Mouse (Mus musculus) gastrocnemius, postnatal 14 days (tissue): Measurements from ENCODE around the gene Gpr84. TPM values are rescaled to one million over a fixed set of nuclear protein-coding genes. Genes with fewer than 3 reads are reported as not detected.

Experiments
- DNase-seq: peaks from one replicate; pipeline ENCODE4 v3.0.0; 2021; ENCODE audit warnings: mixed read lengths
- intact Hi-C: fragments of 180-260 bp; cut with DNase I; formaldehyde crosslinking; loops from one replicate; pipeline ENCODE4 v1.15.1; 2025; ENCODE audit warnings: low total_unique reads
- total RNA-seq, 2 experiments: library from RNA; stranded (reverse); gene quantifications; 2 replicates each; pipeline ENCODE4 v1.2.3; 2021

The Gpr84 gene
- total RNA-seq, 2 experiments from 2014 or later, result not detected

DNA sequence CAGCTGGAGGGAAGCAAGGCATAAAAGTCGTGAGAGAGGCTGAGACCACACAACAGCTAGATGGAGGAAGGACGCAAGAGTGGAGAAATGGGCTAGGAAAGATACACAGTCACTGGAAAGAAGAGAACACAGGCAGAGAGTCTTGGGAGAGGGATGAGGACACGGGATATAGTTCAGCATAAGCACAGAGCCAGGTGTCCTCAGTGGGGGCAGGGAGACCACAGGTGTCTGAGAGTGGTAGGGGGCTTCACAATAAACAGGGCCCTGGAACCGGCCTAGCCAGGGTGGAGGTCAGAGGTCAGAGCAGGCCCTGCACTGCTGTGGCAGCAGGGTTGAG is 28.4 kb upstream of the Gpr84 start:
- DNase-seq, result no peak
- intact Hi-C loops, result no loop called here

DNA sequence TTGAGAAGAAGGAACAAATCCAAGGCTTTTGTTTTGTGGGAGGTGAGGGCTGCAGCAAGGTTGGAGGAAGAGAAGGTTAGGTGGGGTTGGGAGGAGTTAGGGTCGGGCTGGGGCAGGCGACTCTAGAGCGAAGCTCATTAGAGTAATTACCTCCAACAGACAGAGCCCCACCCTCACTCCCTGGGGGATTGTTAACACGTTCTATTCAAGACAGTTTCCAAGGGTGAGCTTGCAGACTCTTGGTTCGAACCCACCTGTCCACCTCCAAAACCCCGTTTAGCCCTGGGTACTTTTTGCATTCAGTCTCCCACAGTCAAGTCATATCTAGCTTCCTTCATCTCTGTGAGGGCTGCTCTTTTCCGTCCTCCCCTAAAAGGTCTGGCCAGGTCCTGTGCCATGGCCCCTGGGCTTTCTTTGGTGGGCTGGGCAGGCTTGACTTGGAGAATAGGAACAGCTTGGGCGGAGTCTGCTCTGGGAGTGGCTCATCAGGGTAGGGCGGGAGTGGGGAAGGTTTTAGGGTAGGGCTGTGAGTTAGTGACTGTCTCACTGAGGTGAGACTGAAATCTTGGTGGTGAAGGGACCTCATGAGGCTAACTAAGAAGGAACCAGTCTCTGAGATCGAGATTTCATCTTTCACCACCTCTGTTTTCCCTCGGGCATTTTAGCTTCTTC is 26.7 kb upstream of the Gpr84 start:
- DNase-seq, result no peak
- intact Hi-C loops, result no loop called here

DNA sequence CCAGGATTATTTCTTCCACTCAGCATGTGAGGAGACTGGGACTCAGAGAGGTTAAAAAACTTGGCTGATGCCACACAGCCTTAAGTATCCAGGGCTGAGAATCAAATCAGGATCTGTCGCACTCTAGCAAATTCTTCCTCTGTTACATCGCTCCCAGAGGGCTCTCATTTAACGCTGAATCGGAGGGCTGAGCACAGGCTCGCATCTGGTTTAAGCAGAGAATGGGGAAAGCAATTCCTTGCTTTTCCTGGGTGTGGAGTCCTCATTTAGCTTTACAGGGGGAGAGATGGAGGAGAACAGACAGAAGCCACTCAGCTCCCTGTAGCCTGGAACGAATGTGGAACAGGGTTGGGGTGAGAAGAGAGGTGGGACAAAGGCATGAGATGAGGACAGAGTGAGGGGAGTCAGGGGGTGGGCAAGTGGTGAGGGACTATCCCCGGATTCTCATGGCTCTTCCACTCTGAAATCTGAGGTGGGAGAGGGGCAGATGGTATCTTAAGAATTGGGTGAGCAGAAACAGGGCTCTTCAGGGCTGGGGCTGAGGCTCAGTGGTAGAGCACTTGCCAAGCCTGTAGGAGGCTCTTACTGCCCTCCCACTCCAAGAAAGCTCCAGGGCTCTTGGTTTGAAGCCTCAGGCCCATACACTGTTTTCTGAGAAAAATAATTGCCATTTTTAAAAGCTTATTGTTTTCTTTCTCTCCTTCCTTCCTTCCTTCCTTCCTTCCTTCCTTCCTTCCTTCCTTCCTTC is 25.2 kb upstream of the Gpr84 start:
- no peak for DNase-seq
- intact Hi-C loops, result no loop called here

DNA sequence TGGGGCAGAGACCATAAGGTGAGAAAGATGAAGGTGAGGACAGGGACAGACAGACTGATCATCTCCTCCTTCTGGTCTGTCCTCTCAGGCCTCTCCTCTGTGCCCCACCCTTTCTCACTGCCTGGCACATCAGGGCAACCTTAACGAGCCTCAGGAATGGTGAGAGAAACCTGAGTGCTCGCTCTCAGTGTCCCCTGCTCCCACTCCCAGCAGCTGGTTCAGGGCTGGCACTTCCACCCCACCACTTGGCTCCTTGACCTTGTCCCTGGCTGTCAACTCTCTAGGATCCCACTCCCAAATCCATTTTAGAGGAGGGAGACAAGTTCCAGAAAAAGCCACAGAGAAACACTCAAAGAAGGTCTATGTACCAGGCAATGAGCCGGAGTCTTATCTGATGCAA is 24.6 kb upstream of the Gpr84 start:
- no peak for DNase-seq
- intact Hi-C loops, result no loop called here

DNA sequence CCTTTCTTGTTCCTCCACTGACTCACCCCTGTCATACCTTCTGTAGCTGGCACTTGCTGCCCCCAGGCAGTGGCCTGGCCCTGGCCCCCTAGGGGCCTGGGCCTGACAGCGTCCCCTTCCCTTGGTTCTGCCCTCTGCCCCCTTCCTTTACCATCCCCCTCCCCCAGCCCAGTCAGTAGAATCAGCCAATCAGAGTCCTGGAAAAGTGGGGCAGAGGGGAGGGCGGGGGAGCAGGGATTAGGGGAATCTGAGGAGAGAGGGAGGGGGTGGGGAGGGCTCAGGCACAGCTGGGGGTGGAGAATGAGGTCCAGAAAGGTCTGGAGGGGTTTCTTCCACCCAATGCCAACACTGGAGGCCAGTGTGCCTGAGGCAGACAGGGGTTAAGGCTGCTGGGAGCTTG is 23.8 kb upstream of the Gpr84 start:
- no peak for DNase-seq
- intact Hi-C loops, result no loop called here

DNA sequence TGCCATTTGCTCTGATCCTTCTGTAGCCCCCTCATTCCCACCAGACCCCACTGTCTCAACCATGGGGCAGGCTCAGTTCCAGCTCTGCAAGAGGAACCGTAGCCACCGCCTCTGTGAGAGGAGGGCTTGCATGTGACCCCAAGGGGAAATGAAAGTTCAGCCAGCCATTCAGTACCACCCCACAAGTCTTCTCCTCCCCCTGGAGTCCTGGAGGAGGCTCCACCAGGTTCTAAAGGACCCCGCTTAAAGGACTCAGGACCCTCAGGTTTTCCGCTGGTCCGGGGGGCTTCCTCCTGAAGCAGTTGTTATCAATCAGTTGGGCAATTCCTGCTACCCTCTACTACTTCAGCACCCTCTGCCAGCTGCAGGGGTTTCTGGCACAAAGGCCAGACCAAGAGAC is 23.3 kb upstream of the Gpr84 start:
- no peak for DNase-seq
- intact Hi-C loops, result no loop called here

DNA sequence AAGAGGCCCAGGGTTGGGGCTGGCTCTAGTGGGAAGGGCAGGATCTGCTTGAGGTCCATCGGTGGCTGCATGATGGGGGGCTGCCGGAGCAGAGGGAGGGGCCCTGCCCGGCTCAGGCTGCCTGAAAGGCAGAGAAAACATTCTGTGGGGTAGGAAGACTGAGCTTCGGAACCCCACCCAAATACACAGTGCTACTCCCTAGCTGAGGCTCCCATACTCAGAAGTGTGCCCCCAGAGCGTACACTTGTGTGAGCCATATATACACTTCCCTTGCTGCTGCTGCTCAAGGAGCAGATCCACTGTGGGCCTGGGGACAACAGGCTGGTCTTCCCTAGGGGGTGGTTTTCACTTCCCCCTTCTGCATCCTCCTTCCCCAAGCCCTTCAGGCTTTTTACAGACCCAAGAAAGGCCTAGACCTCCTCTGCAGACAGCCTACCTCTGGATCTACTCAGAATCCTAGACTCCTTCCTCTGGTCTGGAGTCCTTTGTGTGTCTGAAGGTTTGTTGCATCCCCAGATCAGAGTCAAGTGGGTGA is 22.7 kb upstream of the Gpr84 start:
- intact Hi-C loops, result no loop called here
- no peak for DNase-seq

DNA sequence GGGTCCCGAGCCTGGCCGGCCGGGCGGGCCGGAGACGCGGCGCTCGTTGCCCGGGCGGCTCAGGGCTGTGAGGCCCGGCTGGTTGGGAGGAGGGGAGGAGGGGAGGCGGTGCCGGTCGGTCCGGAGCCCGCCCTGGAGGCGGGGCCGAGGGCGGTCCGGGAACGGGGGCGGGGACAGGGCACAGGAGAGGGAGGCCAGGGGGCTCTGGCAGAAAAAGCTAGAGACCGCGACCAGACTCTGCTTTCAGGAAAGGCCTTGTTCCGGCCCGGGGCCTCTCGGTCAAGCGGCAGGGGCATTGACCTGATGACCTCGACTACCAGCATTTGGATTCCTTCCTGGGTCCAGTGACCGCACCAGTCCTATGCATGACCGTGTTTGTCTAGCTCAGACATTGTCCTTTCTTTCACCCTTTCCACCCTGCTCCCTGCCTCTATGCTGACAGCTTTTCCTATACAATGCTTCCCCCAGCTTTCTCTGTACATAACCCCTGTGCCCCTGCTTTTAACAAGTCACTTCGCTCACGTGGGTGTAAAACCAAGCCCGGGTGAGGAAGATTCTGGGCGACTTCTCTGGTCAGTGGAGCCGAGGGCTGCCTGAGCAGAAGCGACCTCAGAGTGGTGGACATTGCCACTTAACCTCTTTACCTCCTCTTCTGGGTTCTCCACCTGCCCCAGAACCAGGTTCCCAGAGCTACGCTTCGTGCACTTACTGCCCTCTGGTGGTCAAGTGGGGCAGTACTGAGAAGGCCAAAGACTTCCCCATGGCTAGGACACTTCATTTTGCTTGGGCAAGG is 13.2 kb upstream of the Gpr84 start:
- intact Hi-C loops, result no loop called here
- DNase-seq, result peak; percentile 92

DNA sequence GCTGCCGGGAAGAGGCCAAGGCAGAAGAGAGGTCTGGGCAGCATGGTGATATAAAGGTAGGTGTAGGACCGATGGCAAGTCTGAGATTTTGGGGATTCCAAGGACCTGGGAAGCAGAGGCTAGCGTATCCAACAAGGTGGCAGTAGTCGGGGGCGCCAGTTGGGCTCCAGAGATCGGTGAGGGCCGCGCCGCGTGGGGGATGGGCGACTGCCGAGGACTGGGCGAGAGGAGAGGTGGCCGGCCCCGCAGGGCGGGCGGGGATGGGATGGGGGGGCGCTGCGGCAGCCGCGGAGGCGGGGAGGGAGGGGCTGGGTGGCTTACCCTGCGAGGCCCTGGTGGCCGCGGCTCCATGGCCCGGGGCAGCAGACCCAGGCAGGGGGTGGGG is 12.7 kb upstream of the Gpr84 start:
- intact Hi-C loops, result no loop called here
- DNase-seq, result peak; percentile 72

DNA sequence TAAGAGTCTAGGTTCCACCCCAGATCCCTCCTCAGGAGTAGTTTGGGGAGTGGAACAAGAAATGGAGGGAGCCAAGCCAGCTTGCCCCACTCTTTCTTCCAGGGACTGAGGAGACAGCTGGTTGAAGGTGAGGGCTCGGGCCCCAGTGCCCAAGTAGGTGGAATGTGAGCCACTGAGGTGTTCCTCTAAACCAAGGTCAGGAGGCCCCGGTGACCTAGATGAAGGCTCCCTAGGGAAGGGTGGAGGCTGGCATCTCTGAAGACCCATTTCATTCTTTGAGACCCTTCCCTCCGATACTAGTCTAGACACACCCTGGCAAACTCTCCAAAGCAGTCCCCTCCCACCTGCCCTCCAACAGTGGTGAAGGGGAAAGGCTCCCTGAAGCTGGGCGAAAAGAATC is 12.0 kb upstream of the Gpr84 start:
- intact Hi-C loops, result no loop called here
- no peak for DNase-seq

DNA sequence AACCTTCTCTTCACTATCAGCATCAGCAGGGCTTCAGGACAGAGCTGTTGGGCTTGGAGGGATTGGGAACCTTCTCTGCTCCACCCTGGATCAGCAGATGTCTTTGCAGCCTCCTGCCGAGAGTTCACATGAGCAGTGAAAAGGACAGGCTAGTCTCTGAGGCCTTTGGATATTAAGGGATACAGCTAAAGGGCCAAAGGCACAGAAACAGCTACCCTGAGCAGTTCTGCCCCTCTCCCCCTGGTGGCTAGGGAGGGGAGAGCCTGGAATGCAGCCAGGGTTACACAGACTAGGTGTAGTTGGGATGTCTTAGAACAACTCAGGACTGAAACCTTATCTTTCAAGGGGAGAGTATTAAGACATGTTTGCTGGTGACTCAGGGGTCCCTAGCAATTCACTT is 10.7 kb upstream of the Gpr84 start:
- intact Hi-C loops, result no loop called here
- peak; percentile 63 for DNase-seq

DNA sequence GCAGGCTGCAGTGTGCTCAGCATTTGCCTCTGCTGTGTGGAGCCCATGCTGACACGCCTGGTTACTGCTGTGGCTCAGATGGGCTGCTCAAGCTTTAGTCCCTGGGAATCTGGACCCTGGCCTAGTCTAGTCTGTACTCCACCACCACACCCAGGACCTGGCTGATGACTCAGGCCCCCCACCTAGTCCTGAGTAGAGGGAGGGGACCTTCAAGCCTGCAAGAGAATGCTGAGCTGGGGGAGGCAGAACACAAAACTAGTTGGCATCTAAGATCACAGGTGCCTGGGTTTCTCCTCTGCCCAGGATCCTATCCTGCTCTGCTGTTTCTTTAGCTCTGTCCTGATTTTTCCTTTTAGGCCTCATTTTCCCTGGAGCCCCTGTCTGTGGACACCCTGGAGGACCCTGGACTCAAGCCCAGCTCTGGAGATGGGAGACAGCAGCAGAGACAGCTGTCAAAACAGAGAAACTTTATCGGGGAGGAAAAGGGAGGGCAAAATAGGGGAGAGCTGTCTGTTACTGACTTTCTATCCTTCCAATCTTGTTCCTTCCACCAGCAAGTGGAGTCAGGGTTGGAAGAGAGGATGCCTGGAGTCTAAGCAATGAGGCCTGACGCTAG is 7.9 kb upstream of the Gpr84 start:
- intact Hi-C loops, result loop anchor here (5.0 kb wide), 1 partner anchor 36 kb away; no protein-coding TSS in a partner anchor
- DNase-seq, result peak; percentile 48

DNA sequence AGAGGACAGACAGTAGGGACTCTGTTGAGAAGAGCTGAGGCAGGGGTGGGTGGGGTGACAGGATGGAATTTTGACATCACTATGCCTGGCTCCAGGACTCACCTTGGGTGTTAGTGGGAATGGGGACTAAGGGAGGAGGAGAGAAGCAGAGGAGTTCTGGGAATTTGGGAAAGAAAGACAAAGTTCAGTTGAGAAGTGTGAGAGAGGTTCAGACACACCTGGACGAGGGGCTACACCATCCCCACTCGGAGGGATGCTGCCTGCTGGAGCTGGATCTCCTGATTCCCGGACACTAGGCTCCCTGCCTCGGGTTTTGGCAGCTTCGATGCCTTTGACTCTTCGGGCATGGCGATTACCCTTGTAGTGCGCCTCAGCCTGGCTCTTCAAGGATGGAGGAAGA is 7.3 kb upstream of the Gpr84 start:
- intact Hi-C loops, result loop anchor here (5.0 kb wide), 1 partner anchor 35 kb away; no protein-coding TSS in a partner anchor

DNA sequence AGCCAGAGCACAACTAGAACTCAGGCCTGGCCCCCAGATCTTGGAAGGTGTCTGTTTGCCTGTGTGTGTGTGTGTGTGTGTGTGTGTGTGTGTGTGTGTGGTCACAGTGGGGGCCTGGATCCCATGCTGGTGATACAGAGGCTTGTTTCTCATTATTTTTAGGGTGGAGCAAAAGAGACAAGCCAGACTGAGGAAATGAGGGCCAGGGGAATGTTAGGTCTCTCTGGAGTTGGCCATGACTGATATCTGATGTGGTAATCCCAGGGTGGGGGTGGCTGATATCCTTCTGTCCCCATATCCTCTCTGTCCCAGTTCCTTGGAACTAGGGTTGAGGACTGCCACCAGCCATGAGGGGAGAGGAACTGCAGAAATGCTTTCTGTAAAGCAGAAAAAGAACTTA is 6.7 kb upstream of the Gpr84 start:
- DNase-seq, result no peak
- intact Hi-C loops, result loop anchor here (5.0 kb wide), 1 partner anchor 35 kb away; no protein-coding TSS in a partner anchor

More for the DNA sequence above, 7.3 kb upstream of the Gpr84 start:
- no peak for DNase-seq

DNA sequence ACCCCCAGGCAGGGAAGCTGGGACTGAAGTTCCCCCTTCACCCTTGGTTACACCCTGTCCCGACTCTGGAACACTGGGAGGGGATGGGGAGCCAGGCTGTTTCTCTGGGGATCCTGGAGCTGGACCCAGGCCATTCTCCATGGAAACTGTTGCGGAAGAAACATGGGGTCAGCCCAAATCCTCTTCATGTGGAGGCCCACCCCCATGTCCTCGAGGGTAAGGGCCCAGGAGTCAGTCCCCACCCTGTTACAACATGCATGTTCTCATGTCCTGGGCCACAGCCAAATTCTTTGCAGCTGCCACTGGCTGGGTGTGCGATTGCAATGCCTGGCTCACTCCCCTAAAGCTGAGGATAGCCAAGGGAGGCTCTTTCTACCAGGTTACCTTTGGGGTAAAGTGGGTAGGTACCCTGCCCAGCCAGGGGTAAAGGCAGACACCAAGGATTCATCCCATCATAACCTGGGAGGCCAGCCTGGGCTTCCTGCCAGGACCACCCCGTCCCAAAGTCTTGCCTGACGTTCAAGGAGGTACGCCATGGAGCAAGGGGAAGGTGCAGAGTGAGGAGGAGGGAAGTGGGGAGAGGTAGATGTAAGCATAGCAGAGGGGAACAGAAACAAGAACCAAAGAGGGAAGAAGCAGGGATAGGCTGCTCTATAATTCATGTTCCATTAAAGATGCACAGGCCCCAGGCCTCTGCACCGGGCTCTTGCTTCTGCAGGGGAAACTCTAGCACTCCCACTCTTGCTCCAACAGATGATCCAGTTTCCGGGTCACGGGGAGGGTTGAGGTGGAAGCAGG is 5.8 kb upstream of the Gpr84 start:
- DNase-seq, result peak; percentile 79
- intact Hi-C loops, result loop anchor here (5.0 kb wide), 1 partner anchor 34 kb away; no protein-coding TSS in a partner anchor

DNA sequence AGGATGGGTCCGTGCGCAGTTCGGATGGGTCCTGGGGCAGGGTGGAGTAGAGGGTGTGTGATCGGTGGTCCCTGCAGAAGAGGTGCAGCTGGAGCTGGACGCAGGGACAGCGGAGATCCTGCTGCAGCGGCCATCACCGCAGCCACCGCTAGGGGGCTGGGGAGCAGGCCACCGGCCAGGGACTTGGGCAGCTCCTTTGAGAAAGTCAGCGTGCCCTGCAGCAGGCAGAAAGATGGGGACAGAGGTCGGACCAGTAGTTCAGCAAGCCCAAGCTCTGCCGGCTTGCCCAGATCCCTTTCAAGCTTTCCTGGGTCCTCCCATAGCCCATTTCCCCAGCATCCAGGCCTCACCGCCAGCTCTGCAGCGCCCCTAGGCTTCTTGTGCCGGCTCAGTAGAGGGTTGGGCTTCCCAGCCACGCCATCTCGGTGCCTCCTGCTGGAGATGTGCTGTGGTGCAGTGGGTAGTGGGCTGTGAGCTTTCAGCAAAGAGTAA is 4.6 kb upstream of the Gpr84 start:
- intact Hi-C loops, result loop anchor here (5.0 kb wide), 1 partner anchor 33 kb away; no protein-coding TSS in a partner anchor

DNA sequence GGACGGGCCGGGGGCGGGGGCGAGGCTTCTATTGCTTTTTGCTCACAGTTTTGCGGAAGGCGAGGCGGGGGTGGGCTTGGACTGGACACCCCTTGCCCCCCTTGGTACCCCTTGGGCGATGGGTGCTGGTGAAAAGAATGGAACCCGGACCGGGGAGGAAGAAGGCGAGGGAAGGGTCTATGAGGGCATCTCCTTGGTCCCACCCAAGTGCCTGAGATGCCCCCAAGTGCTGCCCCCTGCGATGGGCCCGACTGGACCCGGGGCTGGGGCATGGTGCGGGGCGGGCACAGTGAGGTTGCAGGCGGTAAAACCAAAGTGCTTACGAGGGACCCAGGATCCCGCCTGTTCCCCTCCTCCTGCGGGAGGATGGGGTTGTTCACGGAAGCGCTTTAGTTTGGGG is 3.8 kb upstream of the Gpr84 start:
- intact Hi-C loops, result no loop called here
- DNase-seq, result peak; percentile 20

More for the DNA sequence above, 4.6 kb upstream of the Gpr84 start:
- DNase-seq, result peak; percentile 83

DNA sequence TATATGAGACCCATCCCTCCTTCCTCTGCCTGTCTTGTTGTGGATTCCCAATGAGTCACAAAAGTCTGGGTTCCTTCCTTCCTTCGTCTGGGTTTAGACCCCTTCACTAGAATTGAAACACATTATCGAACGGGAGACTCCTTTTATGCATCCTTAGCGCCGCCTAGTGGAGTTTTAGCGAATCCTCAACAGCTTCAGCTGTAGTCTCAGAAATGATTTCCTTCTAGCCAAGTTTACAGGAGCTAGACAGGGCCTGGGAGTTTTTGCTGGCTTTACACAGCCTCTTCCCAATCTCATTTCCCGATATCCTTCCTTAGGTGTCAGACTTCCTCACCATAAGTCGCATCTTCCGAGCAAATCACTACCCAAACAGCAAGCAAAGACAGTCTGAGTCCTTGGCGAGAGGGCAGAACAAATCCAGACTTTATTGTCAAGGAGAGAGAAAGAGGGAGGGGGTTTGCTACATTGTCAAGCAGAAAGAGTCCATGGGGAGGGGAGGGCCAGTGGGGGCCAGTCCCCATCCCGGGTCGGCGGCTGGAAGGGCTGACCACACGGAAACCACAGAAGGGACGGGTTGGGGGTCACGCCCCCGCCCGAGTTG is 3.2 kb upstream of the Gpr84 start:
- peak; percentile 30 for DNase-seq
- intact Hi-C loops, result no loop called here
